Mouse (Mus musculus): Measurements from ENCODE around the gene Nup37.

Gene Nup37

GRCm38 (mm10) chr10:88218161-88218560, 71.4 kb downstream of the Nup37 start:
- in situ Hi-C loops (cut with MboI; ENCODE audit: low pct_unique_long_range_greater_than_20kb in 1 of 2, low sequenced_read_pairs in 2 of 2, unreplicated experiment in 1 of 2) = no loop called here

- in situ Hi-C loops (cut with MboI; ENCODE audit: low pct_unique_long_range_greater_than_20kb in 1 of 2, low sequenced_read_pairs in 2 of 2, unreplicated experiment in 1 of 2) = no loop called here
Observed at GRCm38 (mm10) chr10:88221718-88222117, 74.9 kb downstream of the Nup37 start.

- in situ Hi-C loops (cut with MboI; ENCODE audit: low pct_unique_long_range_greater_than_20kb in 1 of 2, low sequenced_read_pairs in 2 of 2, unreplicated experiment in 1 of 2) = no loop called here
Observed at GRCm38 (mm10) chr10:88225421-88225820, 78.6 kb downstream of the Nup37 start.

GRCm38 (mm10) chr10:88227962-88228361, 81.2 kb downstream of the Nup37 start:
- in situ Hi-C loops (cut with MboI; ENCODE audit: low pct_unique_long_range_greater_than_20kb in 1 of 2, low sequenced_read_pairs in 2 of 2, unreplicated experiment in 1 of 2) = no loop called here

Data from mouse embryonic stem cell (cell line).